Mouse (Mus musculus) stomach, postnatal 0 days (tissue): ENCODE results near the gene Tpcn1.

Experiments
- CTCF ChIP-seq: IDR thresholded peaks from 2 replicates; pipeline ENCODE4 v1.5.1; 2016; ENCODE audit warnings: antibody characterized with exemption, low read depth, mild to moderate bottlenecking, moderate library complexity
- EP300 ChIP-seq: optimal IDR thresholded peaks from 2 replicates; pipeline ENCODE3; 2016; ENCODE audit warnings: antibody characterized with exemption

GRCm38 (mm10) chr5:120635633-120636032 is 47.2 kb upstream of the Tpcn1 start:
- TF ChIP-seq EP300 (no peak), CTCF (no peak)
